Mouse (Mus musculus): ENCODE measurements around the gene 1700037C18Rik.
A peak's percentile ranks its signal among the peaks of the same experiment; 100 is the strongest.

Gene 1700037C18Rik

DNA sequence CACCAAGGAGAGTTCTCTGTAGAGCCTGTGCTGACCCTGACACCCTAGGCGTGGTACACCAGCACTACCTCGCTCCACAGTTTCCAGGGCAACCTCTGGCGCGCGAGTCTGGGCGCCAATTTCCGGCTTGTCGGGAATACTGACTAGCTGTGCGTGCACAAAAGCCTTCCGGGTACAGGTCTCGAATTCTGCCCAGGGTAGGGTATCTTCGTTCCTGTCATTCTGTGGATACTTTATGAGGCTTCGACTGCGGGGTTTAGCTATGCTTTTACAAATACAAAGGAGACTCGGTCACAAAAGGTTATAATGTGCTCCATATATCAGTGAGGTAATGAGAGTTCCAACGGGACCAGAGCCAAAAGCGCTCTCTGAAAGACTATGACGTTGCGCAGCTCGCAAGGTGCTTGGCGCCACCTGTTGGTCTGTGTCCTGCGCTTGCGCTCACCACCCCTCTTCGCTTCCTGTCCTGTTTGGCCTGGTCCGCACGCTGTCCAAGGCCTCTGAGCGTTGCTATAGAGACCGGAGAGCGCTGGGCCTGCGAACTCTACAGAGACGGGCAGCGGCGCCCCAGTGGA lies at the start of gene 1700037C18Rik, which contains the start of gene Cluap1:
Gene 1700037C18Rik (minus strand): TSS at position 153 of the 575 bp plus-strand sequence.
Gene Cluap1 (plus strand): TSS at position 265 of the 575 bp plus-strand sequence.
- peak; percentile 97 to 98 for DNase-seq

DNA sequence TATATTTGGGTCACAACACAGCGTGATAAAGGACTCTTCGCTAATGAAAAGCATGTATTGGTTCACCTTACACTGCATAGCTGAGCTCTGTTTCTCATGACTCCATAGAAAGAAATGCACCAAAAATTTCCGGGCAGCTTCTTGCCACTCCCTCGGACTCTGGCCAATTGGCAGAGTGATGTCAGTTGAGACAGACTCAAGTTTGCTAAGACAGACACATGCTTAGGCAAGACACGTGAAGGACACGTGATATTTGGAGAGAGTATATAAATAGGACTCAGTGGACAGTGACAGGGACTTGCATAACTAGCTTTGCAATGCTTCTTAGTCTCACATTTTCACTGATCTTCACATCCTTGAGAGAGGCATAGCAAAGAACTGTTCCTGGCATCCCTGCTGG lies 47.9 kb upstream of the 1700037C18Rik start:
- no peak for DNase-seq

DNA sequence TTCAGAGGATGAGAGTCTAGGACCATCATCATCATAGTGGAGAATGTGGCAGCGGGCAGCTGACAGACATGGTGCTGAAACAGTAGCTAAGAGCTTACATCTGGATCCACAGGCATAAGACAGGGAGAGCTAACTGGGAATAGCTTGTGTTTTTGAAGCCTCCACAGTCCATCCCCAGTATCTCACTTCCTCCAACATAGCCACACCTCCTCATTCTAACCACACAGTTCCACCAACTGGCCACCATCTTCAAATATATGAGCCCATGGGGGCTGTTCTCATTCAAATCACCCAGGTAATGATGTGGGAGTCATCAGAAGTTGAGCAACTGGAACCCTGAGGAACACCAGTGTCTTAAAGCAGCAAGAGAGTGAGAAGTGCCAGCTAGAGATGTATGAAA lies 42.7 kb upstream of the 1700037C18Rik start:
- no peak for DNase-seq

DNA sequence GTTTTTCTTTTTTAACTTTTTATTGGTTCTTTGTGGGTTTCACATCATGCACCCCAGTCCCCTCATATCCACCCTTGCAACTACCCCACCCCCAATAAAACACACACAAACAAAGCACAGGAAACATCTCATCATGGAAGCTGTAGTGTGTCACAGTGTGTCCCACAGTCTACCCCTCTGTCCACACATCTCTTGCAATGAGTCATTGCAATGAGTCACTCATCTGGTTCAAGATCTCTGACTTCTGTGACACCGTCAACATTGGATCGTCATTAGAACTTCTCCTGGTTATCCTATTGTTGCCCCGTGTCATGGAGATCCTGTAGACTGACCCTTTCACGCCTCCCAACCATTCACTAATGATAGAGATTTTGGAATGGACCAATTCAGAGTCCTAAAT lies 26.2 kb upstream of the 1700037C18Rik start:
- DNase-seq = no peak

DNA sequence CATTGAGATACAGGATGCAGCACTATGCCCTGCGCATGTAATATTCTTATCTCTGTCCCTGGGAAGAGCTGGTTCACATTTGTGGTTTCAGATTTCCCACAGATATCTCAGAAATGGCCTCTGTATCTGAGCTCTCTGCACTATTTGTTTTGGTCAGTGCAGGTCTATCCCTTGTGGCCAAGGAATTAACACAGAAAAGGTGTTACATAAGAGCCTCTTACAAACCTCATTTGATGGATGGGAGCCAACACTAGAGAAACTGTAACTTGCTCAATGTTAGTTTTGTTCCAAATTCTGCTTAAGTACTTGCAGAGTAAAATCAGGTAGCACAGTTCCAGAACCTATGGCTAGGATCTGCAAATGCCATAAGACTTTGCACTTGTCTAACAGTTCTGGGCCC lies 25.6 kb upstream of the 1700037C18Rik start:
- peak in 1 of 2 experiments; percentile 7 for DNase-seq

DNA sequence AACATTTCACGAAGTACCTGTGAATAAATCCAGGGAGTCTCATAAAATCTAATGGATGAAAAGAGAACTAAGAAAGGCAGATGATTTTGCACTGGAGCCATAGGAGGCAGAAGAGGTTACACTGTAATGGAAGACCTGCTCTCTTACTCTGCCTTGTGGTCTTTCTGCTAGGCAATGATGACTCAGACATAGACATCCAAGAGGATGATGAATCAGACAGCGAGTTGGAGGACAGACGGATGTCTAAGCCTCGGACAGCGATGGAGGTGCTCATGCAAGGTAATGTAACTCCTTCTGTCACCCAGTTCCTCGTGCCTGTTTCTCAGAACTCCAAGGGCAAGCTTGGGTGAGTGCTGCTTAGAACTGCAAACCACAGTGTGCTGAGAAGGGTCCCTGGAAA lies 25.0 kb upstream of the 1700037C18Rik start:
- no peak for DNase-seq

DNA sequence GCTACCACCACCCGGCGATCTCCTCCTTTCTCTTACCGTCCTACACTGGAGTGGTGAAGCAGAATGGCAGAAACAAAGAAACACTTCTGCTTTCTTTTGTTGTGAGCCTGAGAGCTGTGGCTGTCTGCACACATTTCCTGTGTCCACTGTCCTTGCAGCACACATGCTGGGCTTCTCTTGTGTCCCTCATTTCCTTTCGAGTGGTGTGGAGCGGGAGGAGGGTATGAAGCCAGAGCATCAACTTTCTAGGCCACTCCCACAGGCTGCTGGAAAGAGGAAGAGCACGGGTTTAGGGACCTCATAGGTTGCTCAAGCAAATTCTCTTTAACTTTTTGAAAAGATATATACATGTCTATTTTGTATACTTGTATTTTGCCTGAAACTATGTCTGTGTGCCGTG lies 20.7 kb upstream of the 1700037C18Rik start:
- DNase-seq = no peak

DNA sequence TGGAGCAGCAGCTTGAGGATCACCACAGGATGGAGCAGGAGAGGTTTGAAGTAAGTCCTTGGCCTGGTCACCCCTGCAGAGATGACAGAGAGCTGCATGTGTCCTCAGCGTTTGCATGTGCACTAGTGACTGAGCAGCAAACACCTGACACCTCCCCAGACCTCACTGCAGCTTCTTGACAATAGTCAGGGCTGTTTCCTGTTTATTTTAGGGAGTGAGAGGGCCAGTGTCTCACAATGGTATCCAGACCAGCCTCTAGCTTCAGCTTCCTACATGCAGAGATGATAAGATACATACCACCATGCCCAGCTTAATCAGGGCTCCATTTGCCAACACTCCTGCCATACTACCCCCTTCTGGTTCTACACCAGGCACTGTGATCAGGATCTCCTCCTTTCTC lies 20.1 kb upstream of the 1700037C18Rik start:
- DNase-seq = no peak

DNA sequence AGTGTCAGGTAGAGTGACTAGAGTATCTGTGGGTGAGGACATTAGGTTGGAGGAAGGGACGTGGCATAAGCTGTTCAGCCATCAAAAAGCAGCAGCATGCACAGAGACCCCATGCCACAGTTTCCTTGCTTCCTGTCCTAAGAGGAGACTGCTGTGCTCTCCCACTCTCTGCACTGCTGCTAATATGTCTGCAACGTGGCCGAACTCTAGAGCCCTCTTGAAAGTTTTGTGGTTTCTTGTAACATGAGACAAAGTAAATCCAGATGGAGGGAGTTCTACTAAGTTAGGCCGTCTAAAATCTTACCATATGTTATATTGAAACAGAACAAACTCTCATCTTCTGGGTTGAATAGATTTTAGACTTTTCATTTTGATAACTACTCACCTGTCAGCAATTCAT lies 15.5 kb upstream of the 1700037C18Rik start:
- no peak for DNase-seq

DNA sequence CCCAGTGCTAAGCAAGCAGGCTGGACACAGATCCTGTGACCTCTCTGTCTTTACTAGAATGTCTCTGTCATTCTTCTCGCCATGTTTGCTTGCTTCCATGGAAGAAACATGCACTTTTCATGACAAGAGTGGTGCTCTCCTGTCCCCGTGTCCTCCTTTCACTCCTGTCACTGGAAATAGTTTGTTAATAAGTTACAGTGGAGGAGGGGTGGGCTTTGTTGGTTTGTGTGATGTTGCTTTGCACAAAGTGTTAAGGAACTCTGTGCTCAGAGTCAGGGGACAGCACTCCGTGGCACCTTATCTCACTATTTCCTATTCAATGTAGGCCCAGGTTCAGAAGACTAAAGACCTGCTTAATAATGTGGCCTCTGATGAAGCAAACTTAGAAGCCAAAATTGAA lies 15.0 kb upstream of the 1700037C18Rik start:
- no peak for DNase-seq

DNA sequence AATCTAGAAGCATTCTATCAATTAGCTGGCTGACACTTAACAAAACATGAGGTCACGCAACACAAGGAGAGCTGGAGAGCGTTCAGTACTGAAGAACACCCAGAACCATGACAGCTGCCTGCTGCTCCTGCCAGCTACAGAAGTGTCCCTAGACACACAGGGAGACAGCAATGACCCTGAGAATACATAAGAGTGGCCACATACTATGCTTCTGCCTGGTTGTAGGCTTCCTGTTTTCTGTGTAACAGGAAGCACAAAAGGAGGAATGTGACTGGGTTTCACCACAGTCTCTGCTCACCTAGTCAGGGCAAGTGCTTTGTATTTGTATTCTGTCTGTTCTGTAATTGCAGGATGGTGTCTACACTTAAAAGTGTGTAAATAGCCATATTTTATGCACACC lies 12.3 kb upstream of the 1700037C18Rik start:
- no peak for DNase-seq

DNA sequence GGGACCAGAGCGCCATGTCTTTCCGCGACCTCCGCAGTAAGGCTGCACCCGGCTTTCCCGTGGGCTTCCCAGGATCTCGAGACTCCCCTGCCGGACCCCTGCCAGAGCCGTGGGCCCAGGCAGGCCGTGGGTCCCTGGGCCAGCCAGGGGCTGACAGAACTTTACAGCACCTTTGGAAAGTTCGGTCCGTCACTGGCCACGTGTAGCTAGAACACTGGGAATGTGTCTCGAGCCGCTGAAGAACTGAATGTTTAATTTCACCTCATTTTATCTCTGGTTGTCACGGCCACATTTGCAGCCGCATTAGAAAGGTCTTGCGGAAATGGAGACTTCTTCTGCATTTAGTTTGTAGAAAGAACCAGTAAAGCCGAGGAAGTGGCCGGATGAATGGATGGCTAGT lies 629 bp upstream of the 1700037C18Rik start:
- no peak for DNase-seq

DNA sequence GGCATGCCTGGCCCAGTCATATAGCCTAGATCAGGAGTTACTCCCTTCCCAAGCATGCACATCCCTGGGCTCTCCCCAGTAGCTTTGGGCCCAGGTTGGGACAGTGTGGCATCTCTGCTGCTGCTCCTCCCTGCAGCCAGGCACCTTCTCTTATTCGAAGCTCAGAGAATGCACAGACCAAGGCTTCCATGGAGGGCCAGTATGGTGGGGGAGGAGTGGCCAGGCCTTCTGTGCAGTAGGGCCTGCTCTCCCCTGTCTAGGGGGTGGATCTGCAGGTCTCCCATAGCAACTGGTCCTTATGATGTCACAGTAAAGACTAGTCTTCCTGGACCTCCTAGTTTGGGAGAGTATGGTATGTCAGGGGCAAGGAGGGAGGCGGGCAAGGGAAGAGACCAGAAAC lies 1.0 kb downstream of the 1700037C18Rik start:
- no peak for DNase-seq

DNA sequence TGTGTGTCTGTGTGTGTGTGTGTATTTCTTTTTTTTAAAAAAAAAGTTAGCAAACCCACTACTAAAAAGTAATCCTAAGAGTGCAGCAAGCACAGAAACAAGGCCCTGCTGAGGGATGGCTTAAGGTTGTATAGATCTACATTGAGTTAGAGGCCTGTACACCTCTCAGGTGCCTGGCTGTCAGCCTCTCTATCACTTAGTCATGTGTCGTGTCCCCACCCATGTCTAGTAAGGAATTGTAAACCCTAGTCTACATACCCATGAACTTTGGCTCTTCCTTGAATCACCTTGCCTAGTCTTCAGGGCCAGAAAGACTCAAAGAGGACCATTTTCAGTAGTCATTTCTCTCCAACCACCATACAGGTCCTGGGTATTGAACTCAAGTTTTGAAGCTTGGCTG lies 11.9 kb downstream of the 1700037C18Rik start:
- DNase-seq = no peak

DNA sequence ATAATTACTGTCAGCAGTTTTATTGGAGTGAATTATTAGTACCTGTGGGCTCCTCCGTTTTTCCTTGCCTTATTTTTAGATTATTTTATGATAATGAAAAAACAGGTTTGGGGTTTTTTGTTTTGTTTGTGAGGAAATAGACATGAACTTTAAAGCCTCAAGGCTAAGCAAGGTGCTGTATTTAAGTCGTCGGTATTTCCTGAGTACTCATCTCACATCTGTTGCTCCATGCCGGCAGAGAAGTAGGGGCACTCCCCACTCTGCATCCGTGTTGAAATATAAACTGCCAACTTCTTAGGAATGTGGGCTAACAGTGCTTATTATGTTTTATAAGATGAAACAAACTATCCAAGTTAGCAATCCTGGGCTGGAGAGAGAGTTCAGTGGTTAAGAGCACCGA lies 12.4 kb downstream of the 1700037C18Rik start:
- DNase-seq = no peak

DNA sequence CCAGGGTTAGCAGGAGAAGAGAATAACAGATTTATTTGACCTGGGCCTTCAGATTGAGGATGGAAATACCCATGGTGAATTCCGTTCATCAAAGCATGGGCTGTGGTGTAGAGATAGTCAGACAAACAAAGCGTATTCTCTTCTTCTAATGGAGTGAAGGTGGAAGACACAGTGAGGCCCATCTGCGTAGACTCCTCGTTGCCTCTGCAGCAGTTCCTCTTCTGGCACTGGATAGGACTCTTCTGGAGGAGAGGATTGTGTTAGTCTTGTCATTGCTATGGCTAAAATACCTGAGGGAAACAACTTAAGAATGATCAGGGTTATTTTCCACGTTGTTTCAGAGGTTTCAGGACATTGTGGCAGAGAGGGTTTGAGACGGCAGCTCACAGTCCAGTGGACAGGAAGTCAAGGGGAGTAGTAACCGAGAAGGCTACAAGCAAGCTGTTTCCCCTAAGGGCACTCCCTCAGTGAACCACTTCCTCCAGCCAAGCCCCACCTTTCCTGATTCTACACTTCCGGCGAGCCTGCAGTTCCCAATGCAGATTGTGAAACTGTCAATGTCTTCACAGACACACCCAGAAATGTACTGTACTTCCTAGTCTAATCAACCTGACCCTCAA lies 13.2 kb downstream of the 1700037C18Rik start:
- DNase-seq = peak; percentile 17 to 51

DNA sequence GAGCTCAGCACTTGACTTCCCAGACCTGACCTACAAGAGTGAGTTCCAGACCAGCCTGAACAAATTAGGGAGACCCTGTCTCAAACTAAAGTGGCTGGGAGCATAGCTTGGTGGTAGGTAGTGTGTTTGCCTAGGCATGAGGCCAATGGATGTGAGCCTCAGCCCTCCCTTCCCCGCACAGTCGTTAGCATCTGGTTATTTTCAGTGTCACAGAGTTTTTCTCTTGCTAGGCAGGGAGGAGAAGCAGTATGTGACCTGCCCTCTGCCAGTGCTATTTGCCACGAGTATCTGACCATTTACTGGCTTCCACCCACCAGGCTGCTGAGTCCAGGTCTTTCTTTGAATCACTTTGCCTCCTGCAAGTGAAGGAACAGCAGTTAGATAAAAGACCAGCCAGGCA lies 14.8 kb downstream of the 1700037C18Rik start:
- DNase-seq = no peak

DNA sequence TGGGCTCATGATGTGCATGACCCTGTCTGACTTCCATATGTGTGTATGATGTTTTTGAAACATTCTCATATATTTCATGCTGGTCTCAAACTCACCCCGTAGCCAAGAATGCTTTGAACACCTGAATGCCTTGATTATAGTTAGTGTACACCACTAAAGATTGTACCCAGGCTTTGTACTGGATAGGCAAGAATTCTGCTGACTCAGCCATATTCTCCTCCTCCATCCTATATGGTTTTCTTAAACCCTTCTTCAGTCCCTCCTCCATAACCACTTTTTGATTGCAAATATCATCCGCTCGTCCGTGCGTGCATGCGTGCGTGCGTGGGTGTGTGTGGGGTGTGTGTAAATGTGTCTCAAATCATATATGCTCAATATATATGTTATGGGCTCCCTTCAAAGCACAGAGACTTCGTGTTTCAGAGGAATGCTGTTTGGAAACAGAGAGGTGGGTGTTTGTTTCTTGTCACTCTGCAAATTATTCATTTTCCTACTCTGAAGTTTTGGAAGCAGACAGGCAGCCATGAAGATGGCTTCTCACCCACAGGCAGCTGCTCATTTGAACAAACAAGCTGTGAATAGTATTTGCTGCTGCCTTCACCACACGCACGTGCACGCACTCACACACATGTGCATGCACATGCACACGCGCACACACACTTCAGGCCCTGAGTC lies 16.7 kb downstream of the 1700037C18Rik start:
- DNase-seq = no peak

DNA sequence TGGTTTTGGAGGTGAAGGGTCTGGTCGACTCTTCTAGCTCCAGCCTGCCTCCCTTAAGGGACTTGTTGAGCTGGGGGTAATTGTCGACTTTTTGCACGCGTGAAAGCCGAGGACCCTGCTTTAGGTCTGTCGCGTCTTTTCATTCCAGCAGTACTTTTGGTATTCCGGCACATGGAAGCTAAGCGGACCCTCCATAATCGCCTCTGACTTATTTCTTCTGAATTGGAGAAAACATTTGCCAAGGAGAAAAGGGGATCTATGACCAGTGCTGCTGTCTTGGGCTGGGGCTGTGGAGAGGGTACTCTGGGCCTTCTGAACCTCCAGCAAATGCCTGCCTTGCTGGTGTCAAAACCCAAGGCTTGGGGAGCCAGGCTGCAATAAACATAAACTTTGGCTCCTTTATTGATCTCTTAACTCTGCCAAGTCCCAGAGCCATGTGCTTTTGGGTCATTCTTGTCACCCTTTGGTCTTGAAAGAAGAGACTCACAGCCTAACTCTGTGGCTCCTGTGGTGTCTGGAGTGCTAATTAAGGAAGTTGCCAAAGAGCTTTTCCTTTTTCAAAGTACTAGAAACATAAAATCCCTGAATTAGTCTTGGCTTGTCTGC lies 23.3 kb downstream of the 1700037C18Rik start:
- DNase-seq = no peak

DNA sequence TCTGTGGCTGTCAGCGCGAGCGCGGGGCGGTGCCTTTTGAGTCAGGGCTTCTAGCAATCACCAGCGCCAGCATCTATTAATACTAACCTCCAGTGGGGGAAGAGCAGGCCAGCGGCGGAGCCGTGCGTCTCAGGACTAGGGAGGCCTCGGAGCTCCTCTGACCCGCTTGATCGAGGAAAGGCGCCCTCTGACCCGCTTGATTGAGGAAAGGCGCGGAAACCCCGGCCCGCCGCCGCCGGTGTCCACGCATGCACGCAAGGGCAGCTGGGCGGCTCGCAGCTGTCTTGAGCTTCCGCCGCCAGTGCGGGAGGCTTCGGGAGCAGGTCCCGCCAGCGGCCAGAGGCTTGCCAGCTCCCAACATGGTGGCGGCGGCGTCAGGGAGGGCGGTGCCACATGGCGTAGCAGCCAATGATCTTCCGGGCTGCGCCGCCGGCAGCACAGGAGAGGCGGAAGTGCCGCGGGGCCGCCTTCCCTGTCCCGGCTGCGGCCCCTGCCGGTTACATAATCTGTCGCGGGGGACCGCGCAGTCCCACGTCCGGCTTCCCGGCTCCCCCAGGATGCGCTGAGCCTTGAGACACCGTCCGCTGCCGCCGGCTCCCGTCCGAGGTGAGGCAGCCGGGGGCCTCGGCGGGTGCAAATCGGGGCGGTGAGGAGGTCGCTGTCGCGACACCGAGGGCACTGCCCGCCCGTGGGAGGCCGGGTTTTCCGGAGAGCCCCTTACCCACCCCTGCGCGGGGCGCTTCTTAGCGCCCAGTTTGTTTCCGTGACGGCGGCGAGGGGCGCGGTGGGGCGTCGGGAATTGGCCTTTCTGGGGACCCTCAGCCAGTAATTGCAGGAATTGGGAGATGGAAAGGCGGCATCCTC lies 24.1 kb downstream of the 1700037C18Rik start, which contains the start of the genes Zfp597 and Gm20695:
Gene Zfp597 (minus strand): TSS at position 361 of the 864 bp plus-strand sequence.
Gene Gm20695 (plus strand): TSS at position 448 of the 864 bp plus-strand sequence.
- DNase-seq = peak; percentile 95 to 98

DNA sequence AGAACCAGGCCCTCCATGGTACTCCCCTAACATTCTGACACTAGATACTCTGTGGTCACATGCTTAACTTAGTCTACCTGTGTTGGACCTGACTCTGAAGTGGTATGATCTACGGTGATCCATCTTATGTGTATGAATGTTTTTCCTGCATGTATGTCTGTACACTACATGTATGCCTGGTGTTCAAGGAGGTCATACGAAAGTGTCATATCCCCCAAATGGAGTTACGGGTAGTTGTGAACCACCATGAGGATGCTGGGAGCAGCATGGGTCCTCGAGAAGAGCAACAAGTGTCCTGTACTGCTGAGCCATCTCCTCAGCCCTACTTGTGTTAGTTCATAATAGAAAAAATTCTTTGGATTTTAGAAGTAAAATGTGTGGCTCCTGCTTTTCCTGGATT lies 32.1 kb downstream of the 1700037C18Rik start:
- DNase-seq = no peak

DNA sequence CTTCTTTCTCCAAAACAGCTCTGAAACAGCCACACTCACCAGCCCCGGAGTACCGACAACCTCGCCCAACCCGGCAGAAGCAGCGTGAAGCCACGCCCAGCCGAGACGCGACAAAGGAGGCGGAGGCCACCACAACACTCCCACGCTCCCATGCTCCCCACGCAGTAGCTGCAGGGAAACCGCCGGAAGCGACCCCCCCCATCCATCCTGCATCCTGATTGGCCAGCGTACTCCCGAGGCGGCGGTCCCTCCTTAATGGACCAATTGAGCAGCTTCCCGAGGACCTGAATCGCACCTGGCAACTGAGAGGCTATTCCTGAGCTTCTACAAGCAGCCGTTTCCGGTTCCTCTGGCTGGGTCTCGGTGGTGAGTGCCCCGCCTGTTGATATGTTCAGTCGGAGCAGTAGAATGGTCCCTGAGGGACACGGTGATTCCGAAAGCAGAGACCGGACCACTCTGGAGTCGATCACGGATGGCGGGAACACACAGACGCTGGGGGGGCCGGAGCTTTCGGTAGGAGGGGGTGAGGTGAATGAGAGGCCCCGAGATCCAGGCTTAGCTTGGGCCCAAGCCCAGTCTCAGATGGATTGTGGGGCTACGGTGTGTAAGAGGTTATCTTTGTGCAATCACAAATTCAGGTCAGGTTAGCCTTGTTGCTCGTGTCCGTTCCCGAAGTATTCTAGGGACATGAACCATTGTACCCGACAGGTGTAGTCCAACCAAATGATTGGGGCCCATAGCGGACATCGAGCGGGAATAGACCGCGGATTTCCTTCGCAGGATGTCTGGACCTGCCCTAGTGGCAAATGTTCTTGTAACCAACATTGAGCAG lies 36.1 kb downstream of the 1700037C18Rik start, which contains the start of gene Naa60:
Gene Naa60 (plus strand): TSS at position 160 of the 832 bp plus-strand sequence.
- DNase-seq = peak; percentile 94 to 98

Data from kidney, postnatal 25 days (tissue).